Mouse (Mus musculus): ENCODE data around the gene Serpinb6a.
"Not testable (repeated sequence)": the region's sequence is repeated elsewhere in the genome, so short reads cannot be mapped to it uniquely, and the experiment has no call there.

Serpinb6a gene

DNA sequence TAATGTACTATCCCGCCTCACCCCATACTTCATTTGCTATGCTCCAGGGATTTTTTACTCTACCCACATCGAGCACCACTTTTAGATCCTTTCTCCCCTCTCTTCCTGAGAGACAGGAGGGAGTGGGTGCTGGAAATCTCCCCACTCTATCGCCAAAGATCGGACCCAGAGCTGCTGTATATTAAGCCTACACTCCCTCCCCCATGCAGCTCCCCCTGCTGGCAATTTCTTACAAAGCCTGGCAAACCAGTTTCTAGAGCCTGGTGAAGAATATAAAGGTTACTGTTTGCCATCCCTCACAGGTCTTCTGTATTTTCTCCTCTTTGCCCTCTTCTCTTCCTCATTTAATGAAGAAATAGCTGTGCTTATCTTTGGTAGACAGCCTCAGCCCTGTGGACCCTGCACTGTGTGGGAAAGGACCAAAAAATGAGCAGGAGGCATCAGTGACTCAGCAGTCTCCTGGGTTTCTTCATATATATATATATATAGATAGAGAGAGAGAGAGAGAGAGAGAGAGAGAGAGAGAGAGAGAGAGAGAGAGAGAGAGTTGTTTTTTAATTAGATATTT is 60.3 kb downstream of the Serpinb6a start:
- Histone ChIP-seq H3K4me1 (replicated peaks; ENCODE audit: low read depth, low read length) (peaks cover 3% of the 10 kb centered on the region; the same call in 1 of the 2 replicates), H3K27me3 (ENCODE audit: insufficient read depth, low read length) (no peaks in the 10 kb centered on the region), H3K4me3 (replicated peaks; ENCODE audit: low read length) (no peak overlapping the region), H3K9me3 (ENCODE audit: low read length) (peaks cover 42% of the 10 kb centered on the region), H3K36me3 (ENCODE audit: insufficient read depth, low read length) (no peaks in the 10 kb centered on the region)
- TF ChIP-seq POU5F1 (IDR thresholded peaks at IDR 0.05; ENCODE audit: borderline replicate concordance, low read length) (no peak), CTCF (conservative IDR thresholded peaks at IDR 0.05; ENCODE audit: low read length) (peak; percentile 74), NANOG (IDR thresholded peaks at IDR 0.05; ENCODE audit: borderline replicate concordance, low read length) (no peak)

DNA sequence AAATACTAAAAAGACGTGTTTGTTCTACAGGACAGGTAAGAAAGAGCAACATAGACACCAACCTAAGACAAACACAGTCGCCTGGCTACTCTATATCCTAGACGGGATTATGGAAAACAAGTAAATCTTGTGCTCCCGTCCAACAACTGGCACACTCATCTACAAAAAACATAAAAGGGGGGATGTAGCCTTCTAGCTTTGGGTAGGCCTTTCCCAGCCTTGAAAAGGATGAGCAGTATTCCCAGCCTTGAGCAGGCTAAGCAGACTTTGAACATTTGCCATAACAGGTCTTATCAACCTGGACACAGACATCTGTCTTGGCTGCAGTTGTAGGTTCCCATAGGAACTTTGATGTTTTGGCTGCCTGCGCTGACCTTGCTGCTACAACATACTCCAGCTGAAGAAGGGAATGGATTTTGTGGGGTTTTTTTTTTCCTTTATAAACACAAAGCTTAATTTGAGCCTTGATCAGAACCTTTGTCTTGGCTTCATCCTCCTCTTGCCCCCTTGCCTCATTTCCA is 61.2 kb downstream of the Serpinb6a start:
- Histone ChIP-seq H3K36me3 (ENCODE audit: insufficient read depth, low read length) (no peaks in the 10 kb centered on the region), H3K4me1 (replicated peaks; ENCODE audit: low read depth, low read length) (peaks cover 1% of the 10 kb centered on the region)

DNA sequence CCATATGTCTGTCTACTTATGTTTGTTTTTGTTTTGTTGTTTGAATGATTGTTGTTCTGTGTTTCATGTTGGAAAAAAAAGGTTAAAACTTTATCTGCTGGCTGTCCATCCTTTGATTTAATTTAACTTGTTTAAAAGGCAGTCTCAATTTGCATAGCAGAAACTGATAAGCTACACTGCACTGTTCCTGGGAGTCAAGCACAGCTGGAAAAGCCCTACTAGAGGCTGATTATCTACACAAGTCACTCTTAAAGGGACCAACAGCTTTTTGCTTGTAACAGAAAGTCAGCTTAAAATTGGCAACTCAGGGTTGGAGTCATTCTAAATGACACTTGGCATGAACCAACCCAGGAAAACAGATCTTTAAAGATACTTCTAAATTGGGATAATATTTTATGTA is 65.0 kb downstream of the Serpinb6a start:
- H3K9me3 ChIP-seq (ENCODE audit: low read length): peaks cover 56% of the 10 kb centered on the region

More for the DNA sequence above, 61.2 kb downstream of the Serpinb6a start:
- Histone ChIP-seq H3K4me3 (replicated peaks; ENCODE audit: low read length) (no peak overlapping the region), H3K9me3 (ENCODE audit: low read length) (peaks cover 51% of the 10 kb centered on the region), H3K27me3 (ENCODE audit: insufficient read depth, low read length) (no peaks in the 10 kb centered on the region)
- TF ChIP-seq POU5F1 (IDR thresholded peaks at IDR 0.05; ENCODE audit: borderline replicate concordance, low read length) (no peak), CTCF (conservative IDR thresholded peaks at IDR 0.05; ENCODE audit: low read length) (no peak), NANOG (IDR thresholded peaks at IDR 0.05; ENCODE audit: borderline replicate concordance, low read length) (no peak)

DNA sequence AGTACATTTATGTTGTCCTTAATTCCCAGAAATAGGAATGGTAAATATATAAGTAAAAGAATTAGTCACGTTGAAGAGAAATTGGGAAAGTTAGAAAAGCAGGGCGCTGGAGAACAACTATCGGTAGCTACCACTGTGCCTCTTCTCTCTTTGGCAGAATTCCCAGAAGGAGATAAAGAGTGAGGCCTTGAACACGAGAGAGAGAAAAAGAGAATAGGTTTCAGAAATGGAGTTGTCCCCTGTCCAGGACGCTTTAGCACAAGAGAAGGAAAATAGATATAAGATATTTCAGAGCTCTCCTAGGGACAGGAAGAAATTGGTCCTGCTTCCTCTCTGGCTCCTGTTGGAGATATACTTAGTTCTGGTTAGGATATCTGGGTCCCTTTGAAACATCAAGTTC is 65.4 kb downstream of the Serpinb6a start:
- H3K9me3 ChIP-seq (ENCODE audit: low read length): peaks cover 56% of the 10 kb centered on the region
- no peak for TF ChIP-seq CTCF (conservative IDR thresholded peaks at IDR 0.05; ENCODE audit: low read length)
- no peak for TF ChIP-seq NANOG (IDR thresholded peaks at IDR 0.05; ENCODE audit: borderline replicate concordance, low read length)
- TF ChIP-seq POU5F1 (IDR thresholded peaks at IDR 0.05; ENCODE audit: borderline replicate concordance, low read length): no peak
- H3K4me1 ChIP-seq (replicated peaks; ENCODE audit: low read depth, low read length): peaks cover 16% of the 10 kb centered on the region
- H3K36me3 ChIP-seq (ENCODE audit: insufficient read depth, low read length): no peaks in the 10 kb centered on the region
- H3K27me3 ChIP-seq (ENCODE audit: insufficient read depth, low read length): no peaks in the 10 kb centered on the region
- no peak overlapping the region for H3K4me3 ChIP-seq (replicated peaks; ENCODE audit: low read length)

More for the DNA sequence above, 65.0 kb downstream of the Serpinb6a start:
- H3K27me3 ChIP-seq (ENCODE audit: insufficient read depth, low read length); H3K36me3 ChIP-seq (ENCODE audit: insufficient read depth, low read length); H3K4me3 ChIP-seq (replicated peaks; ENCODE audit: low read length): not testable (repeated sequence)
- H3K4me1 ChIP-seq (replicated peaks; ENCODE audit: low read depth, low read length): peaks cover 15% of the 10 kb centered on the region

DNA sequence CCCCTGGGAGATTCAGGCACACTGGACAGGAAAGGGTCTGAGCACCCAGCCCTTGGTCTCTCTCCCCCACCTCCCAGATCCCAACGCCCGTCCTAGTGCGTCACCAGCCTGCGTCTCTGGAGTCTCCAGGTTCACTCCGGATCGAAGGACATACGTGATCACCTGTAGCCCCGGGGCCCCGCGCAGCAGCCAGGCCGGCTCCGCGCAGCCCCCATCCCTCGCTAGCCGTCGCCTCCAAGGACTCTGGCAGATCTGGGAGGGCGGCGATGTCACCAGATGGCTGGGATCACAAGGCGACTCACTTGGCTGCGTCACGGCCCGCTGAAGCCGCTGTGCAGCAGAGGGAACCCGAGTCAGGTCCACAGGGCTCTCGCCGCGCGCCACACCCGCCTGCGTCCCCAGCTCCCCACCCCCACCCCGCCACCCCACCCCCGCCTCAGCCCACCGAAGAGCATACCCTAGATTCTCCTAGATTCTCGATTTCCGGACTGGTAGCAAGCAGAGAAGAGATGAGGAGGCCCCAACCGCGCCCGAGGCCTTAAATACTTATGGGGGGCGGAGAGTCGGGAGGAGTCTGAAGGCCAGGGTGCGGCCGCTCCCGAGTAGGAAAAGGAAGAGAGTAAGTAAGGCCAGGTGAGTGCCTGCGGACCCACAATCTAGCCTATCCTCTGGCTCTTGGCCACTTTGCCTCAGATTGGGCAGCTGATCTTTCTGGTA is 67.0 kb downstream of the Serpinb6a start:
- TF ChIP-seq CTCF (conservative IDR thresholded peaks at IDR 0.05; ENCODE audit: low read length): no peak
- no peak for TF ChIP-seq NANOG (IDR thresholded peaks at IDR 0.05; ENCODE audit: borderline replicate concordance, low read length)
- TF ChIP-seq POU5F1 (IDR thresholded peaks at IDR 0.05; ENCODE audit: borderline replicate concordance, low read length): no peak
- H3K36me3 ChIP-seq (ENCODE audit: insufficient read depth, low read length): peaks cover 12% of the 10 kb centered on the region
- H3K9me3 ChIP-seq (ENCODE audit: low read length): peaks cover 47% of the 10 kb centered on the region

DNA sequence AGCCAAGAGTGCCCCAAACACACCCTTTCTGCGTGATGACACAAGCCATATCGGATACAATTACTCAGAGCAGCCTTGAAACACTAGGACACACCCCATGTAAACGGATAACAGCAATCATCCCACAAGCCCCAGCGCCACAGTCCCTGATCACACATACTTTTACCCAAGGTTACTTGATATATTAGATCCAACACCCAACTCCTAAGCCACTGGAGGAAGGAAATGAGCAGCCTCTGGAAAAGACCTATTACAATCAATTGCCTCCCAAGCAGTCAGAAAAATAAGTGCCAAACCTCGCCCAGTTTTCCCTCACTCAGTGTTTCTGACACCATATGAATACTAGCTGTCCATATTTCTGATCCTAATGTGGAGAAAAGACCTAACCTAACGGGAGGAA is 67.9 kb downstream of the Serpinb6a start:
- H3K9me3 ChIP-seq (ENCODE audit: low read length): peaks cover 38% of the 10 kb centered on the region
- no peaks in the 10 kb centered on the region for H3K27me3 ChIP-seq (ENCODE audit: insufficient read depth, low read length)
- TF ChIP-seq POU5F1 (IDR thresholded peaks at IDR 0.05; ENCODE audit: borderline replicate concordance, low read length): no peak
- no peak for TF ChIP-seq NANOG (IDR thresholded peaks at IDR 0.05; ENCODE audit: borderline replicate concordance, low read length)
- no peak for TF ChIP-seq CTCF (conservative IDR thresholded peaks at IDR 0.05; ENCODE audit: low read length)

More for the DNA sequence above, 67.0 kb downstream of the Serpinb6a start:
- Histone ChIP-seq H3K4me3 (replicated peaks; ENCODE audit: low read length) (peak overlapping the region; percentile 83), H3K4me1 (replicated peaks; ENCODE audit: low read depth, low read length) (peaks cover 25% of the 10 kb centered on the region), H3K27me3 (ENCODE audit: insufficient read depth, low read length) (no peaks in the 10 kb centered on the region)

DNA sequence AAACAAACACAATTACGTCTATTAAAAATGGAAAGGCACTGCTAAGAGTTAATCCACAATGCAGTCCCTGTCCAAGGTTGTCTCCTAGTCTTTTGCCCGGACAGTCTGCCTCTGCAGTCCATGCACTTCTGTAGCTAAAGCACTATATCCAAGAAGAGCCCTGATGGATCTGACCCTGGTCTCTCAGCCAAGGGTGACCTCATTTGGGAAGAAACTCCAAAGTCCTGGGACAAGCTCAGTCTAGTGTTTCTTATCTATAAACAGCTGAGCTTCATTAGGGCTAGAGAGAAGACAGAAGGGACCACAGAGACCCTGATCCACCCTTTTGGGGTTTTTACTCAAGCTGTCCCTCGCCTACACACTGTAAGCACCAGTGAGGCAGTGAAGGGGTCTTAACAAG is 71.7 kb downstream of the Serpinb6a start:
- Histone ChIP-seq H3K4me3 (replicated peaks; ENCODE audit: low read length) (no peak overlapping the region), H3K9me3 (ENCODE audit: low read length) (no peaks in the 10 kb centered on the region), H3K27me3 (ENCODE audit: insufficient read depth, low read length) (no peaks in the 10 kb centered on the region), H3K36me3 (ENCODE audit: insufficient read depth, low read length) (peaks cover 38% of the 10 kb centered on the region), H3K4me1 (replicated peaks; ENCODE audit: low read depth, low read length) (peaks cover 20% of the 10 kb centered on the region)
- TF ChIP-seq NANOG (IDR thresholded peaks at IDR 0.05; ENCODE audit: borderline replicate concordance, low read length) (no peak), CTCF (conservative IDR thresholded peaks at IDR 0.05; ENCODE audit: low read length) (no peak), POU5F1 (IDR thresholded peaks at IDR 0.05; ENCODE audit: borderline replicate concordance, low read length) (no peak)

More for the DNA sequence above, 67.9 kb downstream of the Serpinb6a start:
- peak overlapping the region; percentile 83 for H3K4me3 ChIP-seq (replicated peaks; ENCODE audit: low read length)
- peaks cover 21% of the 10 kb centered on the region for H3K36me3 ChIP-seq (ENCODE audit: insufficient read depth, low read length)
- H3K4me1 ChIP-seq (replicated peaks; ENCODE audit: low read depth, low read length): peaks cover 25% of the 10 kb centered on the region

DNA sequence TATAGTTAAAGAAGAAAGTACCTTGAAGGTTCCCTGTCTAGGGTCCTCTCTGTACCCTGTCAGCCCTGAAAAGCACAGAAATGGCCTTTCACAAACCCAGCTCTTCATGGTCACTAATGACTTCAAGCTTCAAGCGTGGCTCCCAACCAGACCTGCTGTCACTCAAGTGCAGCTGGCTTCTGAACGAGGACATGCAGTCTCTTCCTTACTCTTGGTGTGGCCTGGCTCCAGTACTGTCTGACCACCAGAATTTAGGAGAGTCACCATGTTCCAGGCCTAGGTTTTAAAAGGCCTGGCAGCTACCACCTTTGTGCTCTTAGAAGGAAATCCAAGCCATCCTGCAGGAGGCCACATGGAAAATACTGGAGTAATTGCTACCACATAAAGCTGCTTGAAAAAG is 72.3 kb downstream of the Serpinb6a start:
- H3K4me3 ChIP-seq (replicated peaks; ENCODE audit: low read length): no peak overlapping the region
- peaks cover 20% of the 10 kb centered on the region for H3K4me1 ChIP-seq (replicated peaks; ENCODE audit: low read depth, low read length)
- peaks cover 44% of the 10 kb centered on the region for H3K36me3 ChIP-seq (ENCODE audit: insufficient read depth, low read length)
- no peaks in the 10 kb centered on the region for H3K9me3 ChIP-seq (ENCODE audit: low read length)
- H3K27me3 ChIP-seq (ENCODE audit: insufficient read depth, low read length): no peaks in the 10 kb centered on the region
- TF ChIP-seq POU5F1 (IDR thresholded peaks at IDR 0.05; ENCODE audit: borderline replicate concordance, low read length): no peak
